8 mouse cellular contexts compared by ENCODE assay signal in genomic region chr8:84237542-84238229, GRCm38 (mm10). TPM values are rescaled to one million over a fixed set of nuclear protein-coding genes. Genes with fewer than 3 reads are reported as not detected.
A peak's percentile ranks its signal among the peaks of the same experiment; 100 is the strongest.
DNase-seq lines count a peak whose midpoint lies in the region; ATAC-seq lines count a peak whose summit lies in the region.

No protein-coding gene starts in this region.

- 22% methylated on average over 19 of the region's 19 CpGs for WGBS in forebrain, embryonic 12.5 days
- WGBS in midbrain, embryonic 15.5 days: 17% methylated on average over 19 of the region's 19 CpGs

- peak overlapping the region; percentile 65 for H3K9ac ChIP-seq in forebrain, embryonic 12.5 days
- peak overlapping the region; percentile 51 for H3K9ac ChIP-seq in midbrain, embryonic 15.5 days

- peak; percentile 13 for DNase-seq in thymus, postnatal 0 days (ENCODE audit: low spot score)
- DNase-seq in thymus, postnatal 36 days: no peak
- DNase-seq in kidney, postnatal 36 days: peak; percentile 17 to 28
- DNase-seq in natural killer cell, adult 2 months (ENCODE audit: low spot score in 2 of 2): no peak
- DNase-seq in right cerebral cortex, postnatal 4 days: no peak
- DNase-seq in left cerebral cortex, postnatal 10 days (ENCODE audit: extremely low spot score in 1 of 2, low spot score in 2 of 2): no peak

- intact Hi-C loops in left cerebral cortex, postnatal 10 days (cut with DNase I): no loop called here

- peak overlapping the region; percentile 81 for H3K27ac ChIP-seq in forebrain, embryonic 12.5 days
- peak overlapping the region; percentile 82 for H3K27ac ChIP-seq in midbrain, embryonic 15.5 days

- H3K4me2 ChIP-seq in forebrain, embryonic 12.5 days: peak overlapping the region; percentile 66
- peak overlapping the region; percentile 80 for H3K4me2 ChIP-seq in midbrain, embryonic 15.5 days

- peak; percentile 10; the same call in 1 of the 2 replicates for ATAC-seq in forebrain, embryonic 12.5 days (ENCODE audit: low FRiP score)
- peak; percentile 12 for ATAC-seq in midbrain, embryonic 15.5 days (replicated peaks)

- peak overlapping the region; percentile 75 for H3K4me3 ChIP-seq in forebrain, embryonic 12.5 days (replicated peaks)
- peak overlapping the region; percentile 95 for H3K4me3 ChIP-seq in midbrain, embryonic 15.5 days

- H3K27me3 ChIP-seq in forebrain, embryonic 12.5 days: no peaks in the 10 kb centered on the region
- no peaks in the 10 kb centered on the region for H3K27me3 ChIP-seq in midbrain, embryonic 15.5 days (replicated peaks)

- peaks cover 22% of the 10 kb centered on the region for H3K36me3 ChIP-seq in forebrain, embryonic 12.5 days (replicated peaks)
- H3K36me3 ChIP-seq in midbrain, embryonic 15.5 days (replicated peaks): no peaks in the 10 kb centered on the region

- H3K4me1 ChIP-seq in forebrain, embryonic 12.5 days: peaks cover 37% of the 10 kb centered on the region
- H3K4me1 ChIP-seq in midbrain, embryonic 15.5 days: peaks cover 39% of the 10 kb centered on the region

- H3K9me3 ChIP-seq in forebrain, embryonic 12.5 days: no peaks in the 10 kb centered on the region
- no peaks in the 10 kb centered on the region for H3K9me3 ChIP-seq in midbrain, embryonic 15.5 days

RNA-seq across cellular contexts. Expression of gene Zswim4, which starts 0.8 kb away (rescaled TPM):
- polyA plus RNA-seq in thymus, postnatal 0 days (2015; fragmentation: Nextera tagmentation; extraction: Ambion mirVana): 12.7 and 13.2 TPM in 2 replicates
- 47.7 and 53.4 TPM in 2 replicates for polyA plus RNA-seq in forebrain, embryonic 12.5 days (2016; fragmentation: Nextera tagmentation; extraction: Ambion mirVana)
- polyA plus RNA-seq in midbrain, embryonic 15.5 days (2015; fragmentation: Nextera tagmentation; extraction: Ambion mirVana): 33.2 and 33.3 TPM in 2 replicates
- 10 to 100 TPM; 14.2 to 14.3 TPM for total RNA-seq in left cerebral cortex, postnatal 10 days (2021)

RNA-seq across cellular contexts. Expression of gene D8Ertd738e, which starts 11.8 kb away (rescaled TPM):
- 403 and 424 TPM in 2 replicates for polyA plus RNA-seq in thymus, postnatal 0 days (2015; fragmentation: Nextera tagmentation; extraction: Ambion mirVana)
- 267 and 271 TPM in 2 replicates for polyA plus RNA-seq in forebrain, embryonic 12.5 days (2016; fragmentation: Nextera tagmentation; extraction: Ambion mirVana)
- 225 and 244 TPM in 2 replicates for polyA plus RNA-seq in midbrain, embryonic 15.5 days (2015; fragmentation: Nextera tagmentation; extraction: Ambion mirVana)
- 100 to 1,000 TPM; 130 to 136 TPM for total RNA-seq in left cerebral cortex, postnatal 10 days (2021)

RNA-seq across cellular contexts. Expression of gene Mri1, which starts 19.4 kb away (rescaled TPM):
- polyA plus RNA-seq in thymus, postnatal 0 days (2015; fragmentation: Nextera tagmentation; extraction: Ambion mirVana): 80.0 and 85.4 TPM in 2 replicates
- 49.1 and 60.1 TPM in 2 replicates for polyA plus RNA-seq in forebrain, embryonic 12.5 days (2016; fragmentation: Nextera tagmentation; extraction: Ambion mirVana)
- polyA plus RNA-seq in midbrain, embryonic 15.5 days (2015; fragmentation: Nextera tagmentation; extraction: Ambion mirVana): 49.4 and 50.9 TPM in 2 replicates
- total RNA-seq in left cerebral cortex, postnatal 10 days (2021): 10 to 100 TPM; 21.8 to 22.3 TPM

RNA-seq across cellular contexts. Expression of gene Ccdc130, which starts 32.5 kb away (rescaled TPM):
- 19.7 and 24.5 TPM in 2 replicates for polyA plus RNA-seq in thymus, postnatal 0 days (2015; fragmentation: Nextera tagmentation; extraction: Ambion mirVana)
- 20.6 and 29.1 TPM in 2 replicates for polyA plus RNA-seq in forebrain, embryonic 12.5 days (2016; fragmentation: Nextera tagmentation; extraction: Ambion mirVana)
- 22.8 and 26.6 TPM in 2 replicates for polyA plus RNA-seq in midbrain, embryonic 15.5 days (2015; fragmentation: Nextera tagmentation; extraction: Ambion mirVana)
- total RNA-seq in left cerebral cortex, postnatal 10 days (2021): 10 to 100 TPM; 24.1 to 27.1 TPM

RNA-seq across cellular contexts. Expression of gene Nanos3, which starts 52.7 kb away (rescaled TPM):
- polyA plus RNA-seq in thymus, postnatal 0 days (2015; fragmentation: Nextera tagmentation; extraction: Ambion mirVana): 5.3 and 6.2 TPM in 2 replicates
- polyA plus RNA-seq in forebrain, embryonic 12.5 days (2016; fragmentation: Nextera tagmentation; extraction: Ambion mirVana): 5.9 and 6.0 TPM in 2 replicates
- 8.1 and 8.5 TPM in 2 replicates for polyA plus RNA-seq in midbrain, embryonic 15.5 days (2015; fragmentation: Nextera tagmentation; extraction: Ambion mirVana)
- 1 to 10 TPM; 5.4 to 6.8 TPM for total RNA-seq in left cerebral cortex, postnatal 10 days (2021)

Comparison
In these comparisons a context has a peak if more than half of its experiments do, and no peak if none do; other contexts are left out.
1. DNase-seq: peak in thymus, postnatal 0 days (single experiment) and kidney, postnatal 36 days (2 of 2); none in thymus, postnatal 36 days (0 of 2), natural killer cell, adult 2 months (0 of 2), right cerebral cortex, postnatal 4 days (single experiment) and left cerebral cortex, postnatal 10 days (0 of 2).